Mouse (Mus musculus): ENCODE measurements around the gene Mmp11.
"Not testable (repeated sequence)": the region's sequence is repeated elsewhere in the genome, so short reads cannot be mapped to it uniquely, and the experiment has no call there.

The Mmp11 gene

DNA sequence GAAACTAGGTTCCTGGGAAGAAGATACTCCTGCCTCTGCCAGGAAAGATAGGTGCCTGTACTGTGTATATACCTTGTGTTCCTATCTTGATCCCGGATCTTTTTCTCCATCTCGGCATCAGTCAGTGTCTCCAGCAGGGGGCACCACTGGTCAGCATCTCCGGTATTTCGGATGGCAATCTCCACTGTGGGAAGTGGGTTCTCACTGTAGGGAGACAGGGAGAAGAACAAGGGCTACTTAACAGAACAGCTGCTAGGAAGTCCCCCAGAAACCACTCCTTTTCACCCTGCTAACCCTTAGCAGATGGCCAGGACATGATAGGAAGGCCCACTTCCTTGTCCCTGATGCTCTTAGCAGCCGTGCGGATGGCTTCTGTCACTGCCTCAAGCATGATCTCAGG, 38.9 kb downstream of the Mmp11 start:
- peak; percentile 83 for DNase-seq (ENCODE audit: low spot score)

GRCm38 (mm10) chr10:75896208-75896607, 40.1 kb downstream of the Mmp11 start:
- no peak for DNase-seq (ENCODE audit: low spot score)

- no peak for DNase-seq (ENCODE audit: low spot score)
Measured at GRCm38 (mm10) chr10:75895730-75896129, 40.6 kb downstream of the Mmp11 start.

GRCm38 (mm10) chr10:75894601-75895000, 41.7 kb downstream of the Mmp11 start:
- no peak for DNase-seq (ENCODE audit: low spot score)

DNA sequence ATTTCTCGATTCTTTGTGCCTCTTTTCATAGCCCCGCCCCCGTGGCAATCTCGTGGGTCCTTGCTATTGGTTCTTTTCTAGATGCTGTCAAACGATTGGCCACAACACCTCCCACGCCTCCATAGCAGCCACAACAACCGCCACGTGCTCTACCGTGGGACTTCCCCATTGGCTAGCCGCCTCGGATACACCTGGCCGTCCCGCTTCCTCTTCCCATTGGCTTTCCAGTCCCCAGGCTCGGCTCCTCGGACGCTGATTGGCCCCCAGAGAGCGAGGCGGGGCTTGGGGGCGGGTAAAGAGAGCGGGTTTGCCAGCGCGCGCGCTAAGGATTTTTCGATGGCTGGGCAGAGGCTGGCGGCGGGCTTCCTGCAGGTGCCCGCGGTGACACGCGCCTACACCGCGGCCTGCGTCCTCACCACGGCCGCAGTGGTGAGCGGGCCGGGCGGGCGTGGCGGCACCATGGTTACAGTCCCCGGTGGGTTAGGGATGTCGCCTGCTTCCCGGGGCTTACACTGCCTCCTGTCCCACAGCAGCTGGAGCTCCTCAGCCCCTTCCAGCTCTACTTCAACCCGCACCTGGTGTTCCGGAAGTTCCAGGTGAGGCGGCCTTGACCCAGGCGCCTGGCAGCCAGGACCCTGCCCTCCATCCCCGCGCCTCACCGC, 43.1 kb downstream of the Mmp11 start, which contains the start of gene Derl3:
Gene Derl3, plus strand, starts transcription at position 325 of the 662 bp plus-strand sequence.
- peak; percentile 98 for DNase-seq (ENCODE audit: low spot score)

- peak; percentile 10 for DNase-seq (ENCODE audit: low spot score)
Measured at GRCm38 (mm10) chr10:75889406-75890153, 46.7 kb downstream of the Mmp11 start.

DNA sequence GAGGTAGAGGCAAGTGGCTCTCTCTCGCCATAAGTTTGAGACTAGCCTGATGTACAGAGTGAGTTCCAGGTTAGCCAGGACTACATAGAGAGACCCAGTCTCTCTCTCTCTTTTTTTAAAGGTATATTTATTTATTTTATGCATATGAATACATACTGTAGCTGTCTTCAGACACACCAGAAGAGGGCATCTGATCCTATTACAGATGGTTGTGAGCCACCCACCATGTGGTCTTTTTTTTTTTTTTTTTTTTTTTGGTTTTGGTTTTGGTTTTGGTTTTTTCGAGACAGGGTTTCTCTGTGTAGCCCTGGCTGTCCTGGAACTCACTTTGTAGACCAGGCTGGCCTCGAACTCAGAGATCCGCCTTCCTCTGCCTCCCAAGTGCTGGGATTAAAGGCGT, 48.8 kb downstream of the Mmp11 start:
- DNase-seq (ENCODE audit: low spot score) = not testable (repeated sequence)

GRCm38 (mm10) chr10:75884742-75885141, 51.6 kb downstream of the Mmp11 start:
- no peak for DNase-seq (ENCODE audit: low spot score)

DNA sequence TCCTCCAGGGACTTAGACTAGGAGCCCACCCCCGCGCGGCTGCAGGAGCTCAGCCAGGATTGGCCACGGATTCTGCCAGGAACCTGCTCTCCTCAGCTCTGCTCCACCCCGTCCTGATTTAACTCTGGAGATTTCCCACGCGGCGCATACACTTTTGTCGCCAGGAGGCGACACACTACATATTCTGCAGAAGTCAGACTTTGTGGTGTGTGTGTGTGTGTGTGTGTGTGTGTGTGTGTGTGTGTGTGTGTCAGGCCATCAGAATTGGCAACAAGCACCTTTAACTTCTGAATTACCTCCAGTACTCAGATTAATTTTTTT, 53.1 kb downstream of the Mmp11 start:
- peak; percentile 87 for DNase-seq (ENCODE audit: low spot score)

DNA sequence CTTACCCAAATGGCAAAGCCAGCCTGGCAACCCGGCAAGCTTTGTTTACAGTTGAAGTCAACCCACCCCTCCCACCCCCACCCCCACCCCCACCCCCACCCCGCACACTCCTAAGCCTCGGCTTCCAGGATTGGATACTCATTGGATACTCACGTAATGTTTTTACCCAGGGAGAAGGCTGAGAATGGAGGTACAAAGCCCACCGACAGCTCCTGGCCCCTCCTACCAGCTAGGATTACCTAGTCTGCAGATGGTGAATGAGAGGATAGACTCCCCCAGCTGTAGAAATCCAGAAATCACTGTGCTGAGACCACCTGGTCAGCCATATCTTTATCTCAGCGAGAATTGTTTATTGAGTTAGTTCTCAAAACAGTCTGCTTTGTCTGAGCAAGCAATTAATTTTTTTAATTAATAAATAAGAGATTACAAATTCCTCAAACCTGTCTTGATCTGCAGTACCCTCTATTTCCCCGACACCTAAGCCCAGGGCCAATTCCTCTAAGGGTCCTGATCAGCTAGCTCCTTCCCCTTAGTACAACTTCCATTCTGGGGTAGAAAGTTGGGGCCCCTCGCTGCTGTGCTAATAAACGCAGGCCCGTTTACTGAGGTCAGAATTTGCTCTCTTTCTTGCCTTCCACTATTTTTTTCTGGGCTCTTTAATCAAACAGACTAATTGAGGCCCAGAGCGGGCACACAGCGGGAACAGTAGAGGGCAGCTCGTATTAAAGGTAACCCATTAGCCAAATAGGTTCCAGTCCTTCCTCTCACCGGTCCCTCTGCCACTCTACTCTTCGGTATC, 53.7 kb downstream of the Mmp11 start:
- peak; percentile 45 for DNase-seq (ENCODE audit: low spot score)

GRCm38 (mm10) chr10:75881578-75882432, 54.5 kb downstream of the Mmp11 start:
- peak; percentile 32 for DNase-seq (ENCODE audit: low spot score)

- DNase-seq (ENCODE audit: low spot score) = no peak
Measured at GRCm38 (mm10) chr10:75880771-75881577, 55.3 kb downstream of the Mmp11 start.

- DNase-seq (ENCODE audit: low spot score) = no peak
Measured at GRCm38 (mm10) chr10:75880351-75880750, 55.9 kb downstream of the Mmp11 start.

GRCm38 (mm10) chr10:75878836-75879235, 57.5 kb downstream of the Mmp11 start:
- DNase-seq (ENCODE audit: low spot score) = no peak

DNA sequence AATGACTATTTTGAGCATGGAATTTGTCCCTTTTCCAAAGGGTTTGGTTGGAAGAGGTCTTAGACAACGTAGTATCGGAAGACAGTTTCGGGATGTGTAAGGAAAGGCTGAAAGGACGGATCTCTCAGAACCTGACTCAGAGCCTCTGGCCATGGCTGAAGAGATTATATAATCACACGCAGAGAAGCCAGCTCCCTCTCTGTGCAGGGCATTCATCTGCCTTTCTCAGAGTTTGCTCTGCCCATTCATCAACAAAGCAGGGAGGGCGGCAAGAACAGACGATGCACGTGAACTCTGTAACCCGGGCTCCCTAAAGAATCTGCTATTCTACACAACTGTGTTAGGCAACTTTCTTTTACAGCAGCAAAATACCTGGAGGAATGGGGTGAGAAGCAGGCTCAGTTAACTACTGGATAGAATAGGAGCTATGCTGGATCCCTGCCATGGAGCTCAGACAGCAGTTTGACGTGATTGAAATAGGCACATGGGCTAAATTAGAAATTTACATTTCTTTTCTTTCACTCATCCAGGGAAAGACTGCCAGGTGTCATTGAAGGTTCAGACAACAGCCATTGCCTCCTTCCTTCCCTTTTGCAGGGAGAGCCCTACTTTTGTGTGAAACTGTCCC, 62.6 kb downstream of the Mmp11 start:
- peak; percentile 55 for DNase-seq (ENCODE audit: low spot score)
